Mouse (Mus musculus) megakaryocyte, embryonic 14.5 days (primary cell): ENCODE measurements around the gene Hjurp. TPM values are rescaled to one million over a fixed set of nuclear protein-coding genes. Genes with fewer than 3 reads are reported as not detected.
A peak's percentile ranks its signal among the peaks of the same experiment; 100 is the strongest.

Source experiments
- H3K27me3 ChIP-seq: replicated peaks from 2 replicates; pipeline ENCODE3; 2012; ENCODE audit warnings: inconsistent platforms
- H3K36me3 ChIP-seq: replicated peaks from 2 replicates; pipeline ENCODE3; 2012; ENCODE audit warnings: low read length, inconsistent platforms, mixed read lengths
- H3K4me1 ChIP-seq: 2 replicates; pipeline ENCODE4 v1.6.1; 2012; ENCODE audit warnings: inconsistent platforms
- H3K4me3 ChIP-seq: replicated peaks from 2 replicates; pipeline ENCODE3; 2012; ENCODE audit warnings: moderate library complexity, mild to moderate bottlenecking, inconsistent platforms
- H3K9me3 ChIP-seq: 2 replicates; pipeline ENCODE4 v1.6.1; 2012; ENCODE audit warnings: inconsistent platforms
- FLI1 ChIP-seq: IDR thresholded peaks from 2 replicates; pipeline ENCODE4 v1.6.1; 2012; ENCODE audit warnings: low read length, inconsistent platforms, mixed read lengths
- GATA1 ChIP-seq: IDR thresholded peaks from 3 replicates; pipeline ENCODE4 v1.6.1; 2012; ENCODE audit warnings: mixed read lengths, low read length, inconsistent platforms, borderline replicate concordance
- polyA plus RNA-seq: library from polyadenylated mRNA; stranded (reverse); fragments of >175 nt; gene quantifications from 2 replicates; pipeline ENCODE4 v1.2.3, GENCODE M21; 2012; ENCODE audit warnings: low replicate concordance; ENCODE audit not compliant: insufficient read depth

Hjurp gene
- 2.4 and 4.0 TPM in 2 replicates for polyA plus RNA-seq

- H3K9me3 ChIP-seq, result 0 out of 2 replicates have a peak, but pooled peaks cover 2% of the 10 kb centered on the region
- TF ChIP-seq FLI1 (peak; percentile 100), GATA1 (no peak)
- peaks cover 38% of the 10 kb centered on the region for H3K36me3 ChIP-seq
- no peaks in the 10 kb centered on the region for H3K27me3 ChIP-seq
- peak within 1 kb of the TSS; percentile 90 for H3K4me3 ChIP-seq
- peaks cover 69% of the 10 kb centered on the region for H3K4me1 ChIP-seq
Measured at GRCm38 (mm10) chr1:88277098-88277817, at the start of gene Hjurp, which contains the start of gene Trpm8. Gene Hjurp (minus strand): TSS chr1:88277633. Gene Trpm8 (plus strand): TSS chr1:88277661.

- peaks cover 13% of the 10 kb centered on the region for H3K27me3 ChIP-seq
- H3K36me3 ChIP-seq, result no peaks in the 10 kb centered on the region
- H3K4me1 ChIP-seq, result no peaks in the 10 kb centered on the region
- H3K4me3 ChIP-seq, result no peak overlapping the region
- TF ChIP-seq GATA1 (no peak), FLI1 (no peak)
- no peaks in the 10 kb centered on the region for H3K9me3 ChIP-seq
Measured at GRCm38 (mm10) chr1:88323101-88323500, 45.7 kb upstream of the Hjurp start.

GRCm38 (mm10) chr1:88322146-88322545, 44.7 kb upstream of the Hjurp start:
- Histone ChIP-seq H3K4me3 (no peak overlapping the region), H3K36me3 (no peaks in the 10 kb centered on the region), H3K27me3 (peaks cover 18% of the 10 kb centered on the region), H3K4me1 (no peaks in the 10 kb centered on the region), H3K9me3 (no peaks in the 10 kb centered on the region)
- no peak for TF ChIP-seq FLI1
- TF ChIP-seq GATA1, result no peak

- Histone ChIP-seq H3K4me3 (no peak overlapping the region), H3K9me3 (no peaks in the 10 kb centered on the region), H3K36me3 (no peaks in the 10 kb centered on the region), H3K4me1 (no peaks in the 10 kb centered on the region), H3K27me3 (peaks cover 17% of the 10 kb centered on the region)
- TF ChIP-seq FLI1, result no peak
- no peak for TF ChIP-seq GATA1
Measured at GRCm38 (mm10) chr1:88320821-88321395, 43.5 kb upstream of the Hjurp start.

- Histone ChIP-seq H3K4me1 (no peaks in the 10 kb centered on the region), H3K9me3 (no peaks in the 10 kb centered on the region), H3K36me3 (no peaks in the 10 kb centered on the region), H3K4me3 (no peak overlapping the region), H3K27me3 (peaks cover 14% of the 10 kb centered on the region)
- TF ChIP-seq GATA1, result no peak
- no peak for TF ChIP-seq FLI1
Measured at GRCm38 (mm10) chr1:88318531-88319060, 41.2 kb upstream of the Hjurp start.

GRCm38 (mm10) chr1:88317279-88317678, 39.8 kb upstream of the Hjurp start:
- Histone ChIP-seq H3K4me3 (no peak overlapping the region), H3K4me1 (no peaks in the 10 kb centered on the region)
- TF ChIP-seq GATA1 (no peak), FLI1 (no peak)

GRCm38 (mm10) chr1:88310349-88310748, 32.9 kb upstream of the Hjurp start:
- Histone ChIP-seq H3K4me1 (no peaks in the 10 kb centered on the region), H3K27me3 (peaks cover 4% of the 10 kb centered on the region), H3K36me3 (no peaks in the 10 kb centered on the region), H3K4me3 (no peak overlapping the region), H3K9me3 (peaks cover 20% of the 10 kb centered on the region; the same call in 1 of the 2 replicates)
- TF ChIP-seq GATA1 (no peak), FLI1 (no peak)

More at GRCm38 (mm10) chr1:88317279-88317678, 39.8 kb upstream of the Hjurp start:
- no peaks in the 10 kb centered on the region for H3K36me3 ChIP-seq
- no peaks in the 10 kb centered on the region for H3K9me3 ChIP-seq
- peaks cover 14% of the 10 kb centered on the region for H3K27me3 ChIP-seq

GRCm38 (mm10) chr1:88309905-88310304, 32.5 kb upstream of the Hjurp start:
- peaks cover 20% of the 10 kb centered on the region; the same call in 1 of the 2 replicates for H3K9me3 ChIP-seq
- no peak overlapping the region for H3K4me3 ChIP-seq
- H3K27me3 ChIP-seq, result peaks cover 4% of the 10 kb centered on the region
- no peaks in the 10 kb centered on the region for H3K4me1 ChIP-seq
- no peak for TF ChIP-seq GATA1
- TF ChIP-seq FLI1, result no peak
- H3K36me3 ChIP-seq, result no peaks in the 10 kb centered on the region

GRCm38 (mm10) chr1:88309020-88309419, 31.6 kb upstream of the Hjurp start:
- Histone ChIP-seq H3K9me3 (peaks cover 25% of the 10 kb centered on the region; the same call in 1 of the 2 replicates), H3K4me3 (no peak overlapping the region), H3K4me1 (no peaks in the 10 kb centered on the region), H3K27me3 (peaks cover 3% of the 10 kb centered on the region), H3K36me3 (no peaks in the 10 kb centered on the region)
- no peak for TF ChIP-seq FLI1
- no peak for TF ChIP-seq GATA1

- Histone ChIP-seq H3K27me3 (peaks cover 3% of the 10 kb centered on the region), H3K4me1 (no peaks in the 10 kb centered on the region), H3K36me3 (no peaks in the 10 kb centered on the region), H3K4me3 (no peak overlapping the region), H3K9me3 (peaks cover 33% of the 10 kb centered on the region; the same call in 1 of the 2 replicates)
- TF ChIP-seq FLI1 (no peak), GATA1 (no peak)
Measured at GRCm38 (mm10) chr1:88307180-88307579, 29.7 kb upstream of the Hjurp start.
